Mouse (Mus musculus) retina, postnatal 1 day (tissue): ENCODE measurements around the gene Olfr1436.
"Not testable (repeated sequence)": the region's sequence is repeated elsewhere in the genome, so short reads cannot be mapped to it uniquely, and the experiment has no call there.

ENCODE experiments used
- DNase-seq: peaks from one replicate; pipeline ENCODE4 v3.0.0-alpha.2; 2012

Gene Olfr1436

DNA sequence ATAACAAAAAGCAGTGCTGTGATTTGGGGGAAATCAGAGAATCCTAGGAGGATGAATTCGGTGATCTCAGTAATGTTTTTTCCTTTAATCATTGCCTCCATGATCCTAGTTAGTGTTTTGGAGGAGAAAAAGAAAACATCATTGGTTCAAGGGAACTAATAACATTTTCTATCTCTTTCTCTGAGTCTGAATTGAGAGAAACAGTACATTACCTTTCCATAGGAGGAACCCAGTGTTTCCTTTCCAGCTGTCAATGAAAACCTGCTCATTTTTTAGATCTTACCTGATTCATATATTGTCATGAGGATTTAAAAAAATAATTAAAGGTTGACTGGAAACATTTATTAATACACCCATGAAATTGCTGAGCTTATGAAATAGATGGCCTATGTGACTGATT is at the start of gene Olfr1436:
Olfr1436 (minus strand) TSS at position 101 of the 400 bp plus-strand sequence.
- DNase-seq: not testable (repeated sequence)

DNA sequence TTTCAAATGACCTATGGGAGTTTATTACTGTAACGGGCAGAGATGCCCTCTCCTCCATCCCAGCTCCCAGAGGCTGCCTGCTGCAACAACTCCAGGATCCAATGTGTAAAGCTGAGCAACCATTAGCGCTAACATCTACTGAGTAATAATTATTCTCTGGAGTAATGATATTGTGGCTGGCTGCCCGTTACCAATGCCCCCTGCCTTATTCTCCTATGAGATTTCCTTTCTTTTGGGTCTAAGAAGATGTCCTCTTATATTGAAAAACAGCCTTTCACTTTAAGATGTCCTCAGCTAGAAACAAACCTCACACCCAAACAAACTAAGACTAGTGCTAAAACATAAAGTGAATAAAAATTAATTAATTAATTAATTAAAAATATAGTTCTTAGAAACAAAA is 36.9 kb upstream of the Olfr1436 start, which contains the start of gene Olfr1438-ps1:
Olfr1438-ps1 (minus strand) TSS at position 101 of the 400 bp plus-strand sequence.
- no peak for DNase-seq

DNA sequence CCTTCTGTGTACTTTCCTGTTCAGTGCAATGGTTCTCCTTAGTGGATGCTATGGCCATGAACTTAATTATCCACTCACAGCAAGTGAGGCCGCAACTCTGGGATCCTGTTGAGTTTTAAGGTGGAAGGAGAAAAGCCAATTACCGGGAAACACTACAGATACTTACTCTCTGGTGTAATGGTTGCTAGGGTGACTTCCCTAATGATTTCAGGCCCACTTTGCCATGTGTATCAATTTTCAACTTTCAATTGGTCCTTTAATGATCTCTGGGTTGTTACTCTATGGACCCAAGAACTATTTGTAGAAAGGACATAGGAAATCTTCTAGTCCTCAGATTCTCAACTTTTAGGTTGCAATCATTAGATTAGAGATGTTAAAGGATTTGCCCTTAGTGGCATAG is 26.1 kb upstream of the Olfr1436 start, which contains the start of gene Olfr1437:
Olfr1437 (minus strand) TSS at position 101 of the 400 bp plus-strand sequence.
- DNase-seq: no peak

DNA sequence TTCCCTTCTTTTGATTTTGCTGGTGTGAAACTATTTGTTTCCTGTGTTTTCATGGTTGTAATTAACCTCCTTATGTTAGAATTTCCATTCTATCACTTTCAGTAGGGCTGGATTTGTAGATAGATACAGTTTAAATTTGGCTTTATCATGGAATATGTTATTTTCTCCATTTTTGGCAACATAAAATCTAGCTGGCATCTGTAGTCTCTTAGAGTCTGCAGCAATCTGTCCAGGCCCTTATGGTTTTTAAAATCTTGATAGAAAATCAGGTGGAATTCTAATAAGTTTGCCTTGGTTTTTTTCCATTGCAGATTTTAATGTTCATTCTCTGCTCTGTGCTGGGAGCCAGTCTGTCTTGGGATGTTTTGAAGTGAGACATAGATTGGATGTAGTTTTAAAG is 6.0 kb downstream of the Olfr1436 start:
- no peak for DNase-seq

DNA sequence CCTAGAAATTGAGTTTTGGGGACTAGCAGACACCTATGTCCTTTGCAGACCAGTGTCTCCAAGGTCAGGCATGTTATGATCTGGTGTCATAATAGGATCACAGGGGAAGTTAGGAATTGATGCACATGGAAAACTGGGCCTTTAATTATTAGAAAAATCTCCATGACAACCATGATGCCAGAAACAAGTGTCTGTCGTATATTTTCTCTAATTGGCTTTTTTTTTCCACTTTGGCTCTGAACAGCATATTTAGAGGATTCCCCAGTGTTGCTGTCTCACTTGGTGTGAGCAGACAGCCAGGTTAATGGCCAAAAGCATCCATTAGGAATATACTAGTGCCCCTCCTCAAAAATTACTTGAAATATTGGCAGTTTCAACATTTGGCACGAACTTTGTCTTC is 19.4 kb downstream of the Olfr1436 start, which contains the start of gene Olfr1434:
Olfr1434 (plus strand) TSS at position 301 of the 400 bp plus-strand sequence.
- no peak for DNase-seq

DNA sequence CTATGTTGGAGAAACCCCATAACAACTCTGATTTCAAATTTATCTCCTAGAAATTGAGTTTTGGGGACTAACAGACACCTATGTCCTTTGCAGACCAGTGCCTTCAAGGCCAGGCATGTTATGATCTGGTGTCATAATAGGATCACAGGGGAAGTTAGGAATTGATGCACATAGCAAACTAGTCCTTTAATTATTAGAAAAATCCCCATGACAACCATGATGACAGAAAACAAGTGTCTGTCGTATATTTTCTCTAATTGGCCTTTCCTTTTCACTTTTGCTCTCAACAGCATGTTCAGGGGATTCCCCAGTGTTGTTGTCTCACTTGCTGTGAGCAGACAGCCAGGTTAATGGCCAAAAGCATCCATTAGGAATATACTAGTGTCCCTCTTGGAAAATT is 38.2 kb downstream of the Olfr1436 start, which contains the start of gene Olfr235:
Olfr235 (plus strand) TSS at position 301 of the 400 bp plus-strand sequence.
- no peak for DNase-seq
